Mouse (Mus musculus) C2C12 (cell line): Measurements from ENCODE around the gene Zc3h7b. TPM values are rescaled to one million over a fixed set of nuclear protein-coding genes. Genes with fewer than 3 reads are reported as not detected.

Source experiments
- H3K27me3 ChIP-seq: one replicate; pipeline ENCODE4 v1.6.1; 2011; ENCODE audit not compliant: control insufficient read depth, insufficient read depth, insufficient read length
- H3K36me3 ChIP-seq: one replicate; pipeline ENCODE4 v1.6.1; 2011; ENCODE audit not compliant: control insufficient read depth, insufficient read depth
- H3K4me3 ChIP-seq: one replicate; pipeline ENCODE4 v1.5.1; 2011; ENCODE audit warnings: mild to moderate bottlenecking, control low read depth; ENCODE audit not compliant: poor library complexity, insufficient read depth, severe bottlenecking
- H3K79me2 ChIP-seq: one replicate; pipeline ENCODE4 v1.6.1; 2011; ENCODE audit not compliant: control insufficient read depth, insufficient read depth
- H3K79me3 ChIP-seq: one replicate; pipeline ENCODE4 v1.6.1; 2011; ENCODE audit warnings: low read depth, control low read depth
- H3ac ChIP-seq: one replicate; pipeline ENCODE3; 2011; ENCODE audit warnings: low read depth; ENCODE audit not compliant: control insufficient read depth, insufficient read length
- CEBPB ChIP-seq: IDR thresholded peaks from one replicate; pipeline ENCODE4 v1.6.1; 2011; ENCODE audit warnings: low read depth, mild to moderate bottlenecking, control low read depth, moderate library complexity
- CTCF ChIP-seq: IDR thresholded peaks from one replicate; pipeline ENCODE4 v1.5.1; 2011; ENCODE audit not compliant: control insufficient read depth, insufficient read depth, insufficient read length
- FOSL1 ChIP-seq: IDR thresholded peaks from one replicate; pipeline ENCODE4 v1.8.0; 2011; ENCODE audit warnings: mild to moderate bottlenecking, low read length; ENCODE audit not compliant: poor library complexity, insufficient read depth, severe bottlenecking
- MAX ChIP-seq: IDR thresholded peaks from one replicate; pipeline ENCODE4 v1.6.1; 2011; ENCODE audit warnings: mild to moderate bottlenecking, control low read depth
- MYOD1 ChIP-seq: IDR thresholded peaks from one replicate; pipeline ENCODE4 v1.6.1; 2011; ENCODE audit warnings: low read depth; ENCODE audit not compliant: control insufficient read depth, insufficient read length
- MYOG ChIP-seq: IDR thresholded peaks from one replicate; pipeline ENCODE4 v1.6.1; 2011; ENCODE audit not compliant: control insufficient read depth, insufficient read length; ENCODE audit errors: extremely low read depth
- USF1 ChIP-seq: IDR thresholded peaks from one replicate; pipeline ENCODE4 v1.6.1; 2011; ENCODE audit warnings: low read depth, mild to moderate bottlenecking, control low read depth, moderate library complexity
- polyA plus RNA-seq: library from polyadenylated mRNA; unstranded; fragments of >200 nt; fragmentation: generic; extraction: Trizol; gene quantifications from one replicate; pipeline ENCODE4 v1.2.1, GENCODE M21; 2012; ENCODE audit warnings: missing spikeins

Gene Zc3h7b
- polyA plus RNA-seq, 1 experiment, result 46.9 TPM

- Histone ChIP-seq H3K79me3 (no peaks in the 10 kb centered on the region), H3ac (no peak overlapping the region), H3K79me2 (no peaks in the 10 kb centered on the region), H3K27me3 (no peaks in the 10 kb centered on the region), H3K36me3 (peaks cover 40% of the 10 kb centered on the region), H3K4me3 (no peak overlapping the region)
- TF ChIP-seq CEBPB (no peak), MYOG (no peak), MAX (no peak), USF1 (no peak), MYOD1 (no peak), FOSL1 (no peak), CTCF (no peak)
Observed at GRCm38 (mm10) chr15:81774505-81775171, 29.8 kb downstream of the Zc3h7b start.

DNA sequence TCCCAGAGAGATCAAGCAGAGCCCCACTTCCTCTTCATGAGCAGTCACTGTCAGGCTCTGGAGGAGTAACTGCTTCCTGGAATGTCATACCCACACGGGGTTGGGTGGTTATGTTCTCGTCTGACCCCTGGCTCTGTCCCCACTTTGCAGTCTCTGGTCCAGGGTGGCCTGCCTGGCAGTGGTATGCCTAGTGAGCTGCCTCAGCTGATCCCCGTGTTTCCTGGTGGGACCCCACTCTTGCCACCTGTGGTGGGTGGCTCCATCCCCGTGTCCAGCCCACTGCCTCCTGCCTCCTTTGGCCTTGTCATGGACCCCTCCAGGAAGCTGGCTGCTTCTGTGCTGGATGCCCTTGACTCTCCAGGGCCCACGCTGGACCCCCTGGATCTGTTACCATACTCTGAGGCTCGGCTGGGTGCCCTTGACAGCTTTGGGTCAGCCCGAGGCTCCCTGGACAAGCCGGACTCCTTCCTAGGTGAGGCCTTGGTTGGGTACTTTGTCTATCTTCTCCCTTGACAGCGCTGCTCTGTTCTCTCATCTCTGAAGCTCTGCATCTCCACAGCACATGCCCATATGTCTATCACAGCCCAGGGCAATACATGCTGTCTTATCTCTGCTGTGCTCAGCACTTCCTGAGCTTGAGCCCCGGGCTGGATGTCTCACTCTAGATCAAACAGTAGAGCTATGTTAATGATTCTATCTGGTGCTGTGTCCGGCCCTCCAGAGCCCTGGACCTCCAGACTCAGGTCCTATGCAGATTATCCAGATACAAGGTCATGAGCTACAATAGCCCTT is 32.0 kb downstream of the Zc3h7b start:
- H3K27me3 ChIP-seq, result no peaks in the 10 kb centered on the region
- TF ChIP-seq MAX (no peak), CEBPB (no peak), FOSL1 (no peak), CTCF (no peak), MYOD1 (no peak), USF1 (no peak), MYOG (no peak)
- no peak overlapping the region for H3K4me3 ChIP-seq
- H3K79me3 ChIP-seq, result no peaks in the 10 kb centered on the region
- no peaks in the 10 kb centered on the region for H3K79me2 ChIP-seq
- no peak overlapping the region for H3ac ChIP-seq
- peaks cover 32% of the 10 kb centered on the region for H3K36me3 ChIP-seq

DNA sequence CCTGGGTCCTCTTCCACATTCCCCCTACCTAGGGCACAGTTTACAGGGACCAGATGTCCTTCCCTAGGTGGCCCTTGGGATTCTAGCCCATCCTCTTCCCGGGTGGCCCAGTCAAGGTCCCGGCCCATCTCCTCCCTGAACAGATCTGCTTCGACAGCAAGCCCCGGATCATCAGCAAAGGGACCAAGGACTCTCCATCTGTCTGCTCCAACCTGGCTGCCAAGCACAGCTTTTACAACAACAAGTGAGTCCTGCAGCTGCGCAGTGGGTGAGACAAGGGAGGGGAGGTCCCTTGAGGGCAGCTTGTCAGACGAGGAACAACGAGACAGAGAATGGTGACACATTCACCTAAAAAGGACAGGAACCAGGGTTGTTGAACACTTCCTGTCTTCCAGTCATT is 37.0 kb downstream of the Zc3h7b start:
- Histone ChIP-seq H3ac (no peak overlapping the region), H3K36me3 (peaks cover 48% of the 10 kb centered on the region), H3K79me2 (no peaks in the 10 kb centered on the region), H3K79me3 (no peaks in the 10 kb centered on the region), H3K4me3 (no peak overlapping the region), H3K27me3 (no peaks in the 10 kb centered on the region)
- TF ChIP-seq MYOG (no peak), USF1 (no peak), MYOD1 (no peak), CEBPB (no peak), CTCF (no peak), FOSL1 (no peak), MAX (no peak)

DNA sequence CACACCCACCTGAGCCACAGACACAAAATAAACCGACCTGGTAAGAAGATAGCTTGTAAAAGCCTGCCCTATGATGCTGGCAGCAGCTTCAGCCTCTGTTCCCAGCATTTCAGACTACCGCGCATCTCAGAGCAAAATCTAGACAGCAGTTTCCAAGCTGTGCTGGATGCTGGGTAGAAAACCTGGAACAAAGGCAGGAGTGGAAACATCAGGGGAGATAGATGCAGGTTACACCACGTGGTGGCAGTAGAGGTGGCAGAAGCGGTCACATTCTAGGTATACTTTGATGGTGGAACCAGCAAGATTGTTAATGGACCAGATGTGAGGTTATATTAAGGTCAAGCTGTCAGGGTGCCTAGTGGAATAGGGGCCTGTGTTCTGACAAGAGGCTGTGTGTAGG is 39.9 kb downstream of the Zc3h7b start:
- Histone ChIP-seq H3K4me3 (no peak overlapping the region), H3K36me3 (peaks cover 59% of the 10 kb centered on the region), H3K79me2 (no peaks in the 10 kb centered on the region), H3K79me3 (no peaks in the 10 kb centered on the region), H3K27me3 (no peaks in the 10 kb centered on the region), H3ac (no peak overlapping the region)
- no peak for TF ChIP-seq USF1
- TF ChIP-seq CTCF, result peak; percentile 26

DNA sequence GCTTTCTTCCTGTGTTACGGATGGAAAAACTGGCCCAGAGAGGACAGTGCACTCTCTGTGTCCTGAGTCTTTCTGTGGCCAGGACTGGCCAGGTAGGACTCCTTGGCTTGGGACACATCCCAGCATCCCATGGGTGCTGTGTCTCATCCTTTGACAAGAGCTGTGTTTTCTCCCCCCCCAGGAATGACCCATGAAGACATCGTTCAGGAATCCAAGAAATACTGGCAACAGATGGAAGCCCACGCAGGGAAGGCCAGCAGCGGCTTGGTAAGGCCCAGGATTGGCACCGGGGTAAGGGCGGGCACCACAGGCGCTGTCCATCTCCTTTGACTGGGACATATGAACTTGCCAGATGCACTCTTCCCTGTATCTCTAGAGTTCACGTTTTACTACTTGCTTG is 40.8 kb downstream of the Zc3h7b start:
- H3K27me3 ChIP-seq, result no peaks in the 10 kb centered on the region
- no peaks in the 10 kb centered on the region for H3K79me3 ChIP-seq
- no peak overlapping the region for H3K4me3 ChIP-seq
- no peak overlapping the region for H3ac ChIP-seq
- TF ChIP-seq USF1 (no peak), FOSL1 (no peak), MAX (no peak), CTCF (no peak), MYOG (no peak), CEBPB (no peak), MYOD1 (no peak)
- no peaks in the 10 kb centered on the region for H3K79me2 ChIP-seq
- peaks cover 59% of the 10 kb centered on the region for H3K36me3 ChIP-seq
